Mouse (Mus musculus) liver, postnatal 0 days (tissue): ENCODE data around the gene Cblc. TPM values are rescaled to one million over a fixed set of nuclear protein-coding genes. Genes with fewer than 3 reads are reported as not detected.
A peak's percentile ranks its signal among the peaks of the same experiment; 100 is the strongest.

ENCODE experiments used
- ATAC-seq: fragments of 200-750 bp; cut with Nextera tagmentation; 2 replicates; pipeline ENCODE4 v1.8.0; 2017; ENCODE audit warnings: mild to moderate bottlenecking, moderate library complexity
- DNase-seq: peaks from one replicate; pipeline ENCODE4 v3.0.0-alpha.2; 2016
- H3K27ac ChIP-seq: fragments of 300-500 bp; sonication (generic); 2 replicates; pipeline ENCODE4 v1.5.1; 2014; ENCODE audit warnings: antibody characterized with exemption, moderate library complexity, mild to moderate bottlenecking, low read depth
- H3K27me3 ChIP-seq: fragments of 300-500 bp; sonication (generic); 2 replicates; pipeline ENCODE4 v1.6.1; 2014; ENCODE audit warnings: low read length, control low read depth, mixed read lengths; ENCODE audit not compliant: insufficient read depth
- H3K36me3 ChIP-seq: fragments of 300-500 bp; sonication (generic); replicated peaks from 2 replicates; pipeline ENCODE4 v1.6.1; 2014; ENCODE audit warnings: mild to moderate bottlenecking, control low read depth, low read length, moderate library complexity, mixed read lengths; ENCODE audit not compliant: insufficient read depth
- H3K4me1 ChIP-seq: fragments of 300-500 bp; sonication (generic); 2 replicates; pipeline ENCODE4 v1.6.1; 2014; ENCODE audit warnings: antibody characterized with exemption, mild to moderate bottlenecking, control low read depth; ENCODE audit not compliant: insufficient read depth
- H3K4me2 ChIP-seq: fragments of 300-500 bp; sonication (generic); 2 replicates; pipeline ENCODE4 v1.6.1; 2014; ENCODE audit warnings: low read depth, mild to moderate bottlenecking, low read length, moderate library complexity, mixed read lengths
- H3K4me3 ChIP-seq: fragments of 300-500 bp; sonication (generic); 2 replicates; pipeline ENCODE4 v1.5.1; 2014; ENCODE audit warnings: low read depth, low read length
- H3K9ac ChIP-seq: fragments of 300-500 bp; sonication (generic); replicated peaks from 2 replicates; pipeline ENCODE4 v1.6.1; 2014; ENCODE audit warnings: mild to moderate bottlenecking, moderate library complexity
- H3K9me3 ChIP-seq: fragments of 300-500 bp; sonication (generic); 2 replicates; pipeline ENCODE4 v1.6.1; 2016; ENCODE audit warnings: mild to moderate bottlenecking, control low read depth, low read length, mixed read lengths
- CTCF ChIP-seq: sonication (generic); IDR thresholded peaks from 2 replicates; pipeline ENCODE4 v1.5.1; 2016; ENCODE audit warnings: antibody characterized with exemption, low read depth
- EP300 ChIP-seq: IDR thresholded peaks from 2 replicates; pipeline ENCODE4 v1.6.1; 2016; ENCODE audit warnings: antibody characterized with exemption, low read depth, mild to moderate bottlenecking
- WGBS: fragments of 180-500 bp; shearing (Covaris S2); extraction: QIAGEN DNeasy Blood & Tissue Kit; methylation state at CpG from one replicate; pipeline ENCODE4 v1.1.7; 2014; ENCODE audit not compliant: insufficient replicate concordance; 5-methylcytosine and 5-hydroxymethylcytosine counted together
- polyA plus RNA-seq: library from polyadenylated mRNA; unstranded; fragments of >200 nt; fragmentation: Nextera tagmentation; extraction: Ambion mirVana; gene quantifications from 2 replicates; pipeline ENCODE4 v1.2.1, GENCODE M21; 2015

The Cblc gene
- polyA plus RNA-seq, 1 experiment from 2014 or later: 9.6 TPM

GRCm38 (mm10) chr7:19821633-19822032 is 25.0 kb upstream of the Cblc start:
- Histone ChIP-seq H3K27me3 (no peaks in the 10 kb centered on the region), H3K36me3 (peaks cover 12% of the 10 kb centered on the region), H3K4me3 (peak overlapping the region; percentile 69), H3K27ac (peak overlapping the region; percentile 92; the same call in 1 of the 2 replicates), H3K9me3 (no peaks in the 10 kb centered on the region), H3K4me2 (peak overlapping the region; percentile 89), H3K9ac (peak overlapping the region; percentile 86), H3K4me1 (peaks cover 44% of the 10 kb centered on the region)
- ATAC-seq: no peak
- TF ChIP-seq EP300: no peak
- no peak for TF ChIP-seq CTCF
- DNase-seq: no peak
- 70% methylated on average over 7 of the region's 7 CpGs for WGBS

- no peak for ATAC-seq
- peak; percentile 23 for TF ChIP-seq CTCF
- no peak for TF ChIP-seq EP300
- no peak overlapping the region for H3K27ac ChIP-seq
- no peak overlapping the region for H3K9ac ChIP-seq
- no peak overlapping the region for H3K4me3 ChIP-seq
- H3K4me1 ChIP-seq: peaks cover 50% of the 10 kb centered on the region
- 68% methylated on average over 3 of the region's 3 CpGs for WGBS
- DNase-seq: no peak
- H3K4me2 ChIP-seq: peak overlapping the region; percentile 89; the same call in 1 of the 2 replicates
- H3K27me3 ChIP-seq: no peaks in the 10 kb centered on the region
- H3K9me3 ChIP-seq: no peaks in the 10 kb centered on the region
- peaks cover 12% of the 10 kb centered on the region for H3K36me3 ChIP-seq
Observed at GRCm38 (mm10) chr7:19820347-19821048, 23.9 kb upstream of the Cblc start.

- peaks cover 12% of the 10 kb centered on the region for H3K36me3 ChIP-seq
Observed at GRCm38 (mm10) chr7:19818875-19819274, 22.3 kb upstream of the Cblc start.

GRCm38 (mm10) chr7:19818440-19818839 is 21.8 kb upstream of the Cblc start:
- Histone ChIP-seq H3K4me1 (peaks cover 46% of the 10 kb centered on the region), H3K4me3 (no peak overlapping the region), H3K36me3 (peaks cover 12% of the 10 kb centered on the region), H3K27me3 (no peaks in the 10 kb centered on the region), H3K27ac (peak overlapping the region; percentile 98), H3K4me2 (no peak overlapping the region), H3K9ac (no peak overlapping the region), H3K9me3 (no peaks in the 10 kb centered on the region)
- DNase-seq (no peak), ATAC-seq (no peak)
- 73% methylated on average over 5 of the region's 5 CpGs for WGBS
- no peak for TF ChIP-seq EP300
- TF ChIP-seq CTCF: no peak

More at GRCm38 (mm10) chr7:19818875-19819274, 22.3 kb upstream of the Cblc start:
- TF ChIP-seq CTCF (no peak), EP300 (no peak)
- Histone ChIP-seq H3K4me1 (peaks cover 49% of the 10 kb centered on the region), H3K4me2 (no peak overlapping the region), H3K9ac (no peak overlapping the region), H3K4me3 (no peak overlapping the region), H3K27me3 (no peaks in the 10 kb centered on the region), H3K27ac (peak overlapping the region; percentile 98), H3K9me3 (no peaks in the 10 kb centered on the region)
- DNase-seq (no peak), ATAC-seq (no peak)
- 78% methylated on average over 7 of the region's 7 CpGs for WGBS

GRCm38 (mm10) chr7:19817382-19818105 is 20.9 kb upstream of the Cblc start:
- TF ChIP-seq CTCF: no peak
- peak; percentile 25; the same call in 1 of the 2 replicates for TF ChIP-seq EP300
- no peaks in the 10 kb centered on the region for H3K27me3 ChIP-seq
- H3K9me3 ChIP-seq: no peaks in the 10 kb centered on the region
- H3K36me3 ChIP-seq: peaks cover 12% of the 10 kb centered on the region
- DNase-seq (peak; percentile 82), ATAC-seq (peak; percentile 79)
- WGBS: 6% methylated on average over 15 of the region's 15 CpGs
- peak overlapping the region; percentile 98 for H3K27ac ChIP-seq
- H3K4me2 ChIP-seq: peak overlapping the region; percentile 72
- peak overlapping the region; percentile 56 for H3K4me3 ChIP-seq
- peak overlapping the region; percentile 69 for H3K9ac ChIP-seq
- H3K4me1 ChIP-seq: peaks cover 42% of the 10 kb centered on the region

GRCm38 (mm10) chr7:19816224-19816771 is 19.7 kb upstream of the Cblc start:
- TF ChIP-seq CTCF: no peak
- TF ChIP-seq EP300: peak; percentile 78
- Histone ChIP-seq H3K27ac (peak overlapping the region; percentile 98), H3K4me1 (peaks cover 38% of the 10 kb centered on the region), H3K27me3 (no peaks in the 10 kb centered on the region), H3K4me3 (peak overlapping the region; percentile 56), H3K36me3 (peaks cover 19% of the 10 kb centered on the region), H3K4me2 (peak overlapping the region; percentile 72), H3K9me3 (no peaks in the 10 kb centered on the region), H3K9ac (peak overlapping the region; percentile 69)
- WGBS: 1% methylated on average over 22 of the region's 28 CpGs
- DNase-seq: peak; percentile 93
- ATAC-seq: peak; percentile 79
